Mouse (Mus musculus): ENCODE measurements at regions not wholly inside any gene's neighbourhood (a gene's known extent, or its start where the extent isn't known, plus 50 kb on each side); places are given as distances from the start of the nearest gene placed in this dataset.

DNA sequence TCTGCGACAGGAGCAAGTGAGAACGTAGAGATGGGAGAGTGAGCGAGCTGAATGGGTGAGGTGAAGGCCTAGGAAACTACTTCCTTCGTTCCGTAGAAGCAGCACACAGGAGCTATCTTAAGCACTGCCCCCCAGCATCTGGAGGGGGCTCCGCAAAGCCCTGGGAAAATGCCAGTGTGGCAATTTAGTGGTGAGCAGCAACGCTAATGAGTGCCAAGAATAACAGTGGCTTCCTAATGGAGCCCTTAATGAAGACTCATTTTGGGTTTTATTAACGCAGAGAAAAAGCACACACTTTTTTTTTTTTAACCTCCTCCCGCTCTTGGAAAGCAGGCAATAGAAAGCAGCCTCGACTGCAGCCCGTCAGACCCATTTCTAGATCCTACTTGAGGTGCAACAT lies 103.8 kb upstream of the Thy1 start:
- TF ChIP-seq CTCF (IDR thresholded peaks at IDR 0.05) (no peak), EP300 (IDR thresholded peaks at IDR 0.05) (no peak)

Data from lung, postnatal 0 days (tissue).